Mouse (Mus musculus) lung, postnatal 0 days (tissue): ENCODE results near the gene Acer3.

Source experiments
- CTCF ChIP-seq: IDR thresholded peaks from 2 replicates; pipeline ENCODE4 v1.5.1; 2016; ENCODE audit warnings: antibody characterized with exemption, mild to moderate bottlenecking
- EP300 ChIP-seq: IDR thresholded peaks from 2 replicates; pipeline ENCODE4 v1.6.1; 2016; ENCODE audit warnings: antibody characterized with exemption, mild to moderate bottlenecking, control low read depth

GRCm38 (mm10) chr7:98329651-98330374 is 8.8 kb upstream of the Acer3 start:
- TF ChIP-seq CTCF (no peak), EP300 (peak; percentile 85)
